Mouse (Mus musculus) spleen, adult 12 weeks (tissue): ENCODE results near the gene Kif21a.

Experiments used
- DNase-seq: peaks from one replicate; pipeline ENCODE4 v3.0.0; 2022; ENCODE audit warnings: low spot score

The Kif21a gene

DNA sequence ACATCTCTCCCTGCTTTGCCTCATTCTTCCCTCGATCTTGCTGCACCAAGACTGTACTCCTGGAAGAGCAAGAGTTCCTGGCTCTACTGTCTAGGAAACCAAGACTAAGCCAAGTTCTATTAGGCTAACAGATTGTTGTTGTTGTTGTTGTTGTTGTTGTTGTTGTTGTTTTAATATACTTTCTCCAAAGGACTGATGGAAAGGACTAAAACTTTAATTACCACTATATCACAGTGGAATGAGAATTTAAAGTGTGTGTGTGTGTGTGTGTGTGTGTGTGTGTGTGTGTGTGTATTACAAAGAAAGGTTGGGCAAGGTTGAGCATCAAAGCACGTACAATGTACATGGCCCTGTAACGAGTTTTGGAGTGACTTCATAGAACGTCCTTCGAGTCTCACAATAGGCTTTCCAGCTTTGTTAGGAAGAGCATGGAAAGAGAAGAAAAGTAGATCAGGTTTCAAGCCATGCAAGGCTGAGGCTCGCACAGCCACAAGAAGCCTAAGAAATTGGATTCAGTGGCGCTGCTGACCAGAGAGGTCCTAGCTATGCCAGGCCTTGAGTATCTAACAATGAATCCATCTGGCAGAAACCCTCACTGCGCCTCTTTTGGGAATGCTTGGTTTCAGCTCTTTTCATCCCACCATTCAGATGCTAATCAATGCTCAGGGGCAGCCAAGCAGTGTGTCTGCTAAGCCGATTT is 31.4 kb downstream of the Kif21a start:
- DNase-seq: no peak

DNA sequence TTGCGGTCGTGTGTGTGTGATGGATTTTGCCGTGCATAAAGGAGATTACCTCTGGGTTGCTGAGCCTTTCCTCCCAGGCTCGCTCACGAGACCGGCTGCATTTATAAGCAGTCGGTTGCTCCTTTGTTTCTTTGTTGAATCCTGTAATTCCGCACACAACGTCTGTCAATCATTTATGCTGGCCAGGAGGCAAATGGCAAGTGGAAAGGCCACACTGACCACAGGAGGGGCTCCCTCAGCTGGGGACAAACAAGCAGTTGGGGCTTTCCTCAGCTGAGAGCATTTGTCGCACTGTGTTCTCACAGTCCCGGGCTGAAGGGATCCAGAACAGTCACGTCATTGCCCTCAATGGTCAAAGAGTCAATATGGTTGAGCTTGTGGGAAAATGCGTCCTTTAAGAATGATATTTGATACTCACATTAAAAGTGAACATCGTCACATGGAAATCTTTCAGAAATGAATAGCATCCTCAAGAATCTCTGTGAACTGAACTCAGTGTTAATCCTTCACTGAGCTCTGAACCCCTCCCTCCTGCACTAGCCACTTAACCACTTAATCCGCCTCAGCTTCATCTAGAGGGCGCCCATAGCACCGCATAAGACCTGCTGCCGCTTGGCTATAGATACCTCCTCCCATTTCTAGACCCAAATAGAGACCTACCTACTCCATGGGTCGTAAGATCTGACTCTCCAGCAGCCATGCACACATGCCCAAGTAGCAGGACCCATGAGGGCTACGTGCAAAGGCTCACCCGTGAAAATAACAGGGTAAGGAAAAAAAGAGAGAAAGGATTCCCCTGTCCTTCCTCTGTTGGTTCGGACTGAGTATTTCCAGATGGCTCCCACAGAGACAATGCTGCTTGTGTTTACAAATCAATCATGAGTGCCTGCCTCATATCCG is 32.2 kb downstream of the Kif21a start:
- DNase-seq: no peak

DNA sequence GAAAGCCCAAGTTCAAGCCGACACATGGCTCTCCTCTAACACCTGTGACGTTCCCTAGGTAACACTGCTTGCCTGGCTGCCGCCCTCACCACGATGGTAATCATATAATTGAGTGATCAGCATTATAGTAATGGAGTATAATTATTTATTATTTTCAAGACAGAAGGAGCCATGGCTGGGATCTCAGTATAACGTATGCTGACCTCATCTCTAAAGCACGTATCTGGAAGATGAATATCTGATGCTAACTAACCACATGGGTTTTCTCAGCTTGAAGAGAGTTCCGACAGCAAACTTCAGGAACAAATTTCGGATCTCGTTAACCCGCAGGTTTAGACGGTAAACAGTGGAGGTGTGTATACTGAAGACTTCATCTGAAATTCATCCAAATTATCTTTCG is 33.4 kb downstream of the Kif21a start:
- no peak for DNase-seq

DNA sequence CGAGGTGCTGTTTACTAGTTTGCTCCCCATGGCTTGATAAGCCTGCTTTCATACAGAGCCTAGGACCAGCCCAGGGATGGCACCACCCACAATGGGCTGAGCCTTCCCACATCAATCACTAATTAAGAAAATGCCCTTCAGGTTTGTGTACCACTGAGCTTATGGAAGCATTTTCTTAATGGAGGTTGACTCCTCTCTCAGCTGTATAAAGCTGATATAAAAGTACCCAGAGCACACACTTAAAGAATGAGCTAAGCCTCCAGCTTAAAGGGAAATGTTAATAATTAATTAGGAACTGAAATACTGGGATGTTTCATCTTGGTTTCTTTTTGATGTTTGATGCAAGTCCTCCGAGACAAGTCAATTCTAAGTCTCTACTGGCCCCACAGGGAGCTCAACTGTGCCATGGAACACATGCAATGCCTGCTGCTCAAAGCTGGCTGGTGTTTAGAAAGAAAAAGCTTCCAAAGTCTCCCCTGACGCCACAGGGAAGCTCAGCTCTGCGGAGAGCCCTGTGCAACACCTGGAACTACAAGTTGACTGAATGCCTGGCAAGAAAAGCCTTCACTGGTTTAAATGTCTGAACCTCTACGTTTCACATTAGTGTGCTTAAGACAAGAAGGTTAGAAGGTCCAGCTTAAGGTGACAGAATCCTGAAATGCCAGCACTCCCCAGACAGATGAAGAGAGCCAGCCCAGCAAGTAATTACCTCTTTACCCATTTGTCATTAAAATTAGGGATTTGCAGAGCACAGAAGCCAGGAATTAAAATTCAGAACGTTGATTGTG is 36.8 kb downstream of the Kif21a start:
- no peak for DNase-seq

DNA sequence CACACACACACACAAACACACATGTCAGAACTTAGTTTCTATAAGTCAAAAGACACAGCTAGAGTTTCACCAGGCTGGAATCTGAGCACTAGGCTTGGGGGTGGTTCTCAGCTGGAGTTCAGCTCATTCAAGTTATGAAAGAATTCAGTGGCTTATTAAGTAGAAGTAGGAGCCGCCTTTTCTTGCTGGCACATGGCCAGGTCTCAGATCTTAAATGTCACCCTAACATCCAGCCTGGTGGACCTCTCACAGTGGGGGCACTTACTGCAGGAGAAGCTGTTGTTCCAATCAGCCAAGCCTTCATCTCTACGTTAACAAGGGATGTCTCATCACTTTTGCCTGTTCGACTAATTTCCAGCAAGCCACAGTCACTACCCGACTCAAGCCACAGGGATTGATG is 39.5 kb downstream of the Kif21a start:
- DNase-seq: no peak

DNA sequence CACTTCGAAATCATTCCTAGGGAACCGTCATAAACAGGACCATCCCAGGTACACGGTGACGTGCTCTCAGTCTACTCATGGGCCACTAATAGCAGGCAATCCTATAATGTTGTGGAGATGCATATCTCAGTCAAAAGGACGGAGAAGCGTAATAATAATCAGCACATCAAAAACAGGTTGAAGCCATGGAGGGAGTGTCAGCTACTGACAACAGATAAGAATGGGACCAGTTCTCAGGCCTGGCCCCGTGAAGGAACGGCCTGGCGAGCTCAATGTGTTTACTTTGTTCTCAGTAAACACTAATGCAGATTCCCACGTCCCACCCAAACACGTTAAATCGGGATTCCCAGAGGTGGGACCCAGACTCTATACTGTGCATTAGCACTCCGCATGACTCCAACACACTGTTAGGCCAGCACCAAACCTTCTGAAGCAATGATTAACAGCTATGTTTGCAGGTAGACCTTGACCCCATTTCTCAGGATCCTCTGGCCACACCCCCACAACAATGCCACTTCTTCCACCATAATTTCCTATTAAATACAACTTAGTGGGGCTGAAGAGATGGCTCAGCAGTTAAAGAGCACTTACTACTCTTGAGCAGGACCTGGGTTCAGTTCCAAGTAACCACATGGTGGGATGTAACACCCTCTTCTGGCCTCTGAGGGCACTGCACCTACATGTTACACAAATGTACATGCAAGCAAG is 42.5 kb downstream of the Kif21a start:
- DNase-seq: no peak

DNA sequence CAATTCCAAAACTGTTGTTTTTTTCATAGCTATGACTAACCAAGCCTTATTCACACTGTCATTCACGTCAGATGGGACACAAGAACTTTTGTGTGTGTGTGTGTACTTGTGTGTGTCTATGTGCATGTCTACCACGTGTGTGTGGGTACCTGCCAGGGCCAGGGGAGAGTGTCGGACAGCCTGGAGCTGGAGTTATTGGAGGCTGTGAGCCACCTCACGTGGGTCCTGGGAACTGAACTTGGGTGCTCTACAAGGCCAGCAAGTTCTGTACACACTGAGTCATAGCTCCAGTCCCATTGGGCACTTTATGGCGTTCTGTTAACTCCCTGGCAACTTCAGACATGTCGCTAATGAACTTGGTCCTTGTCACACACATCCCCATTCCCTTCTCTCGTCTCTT is 45.0 kb downstream of the Kif21a start:
- DNase-seq: no peak

DNA sequence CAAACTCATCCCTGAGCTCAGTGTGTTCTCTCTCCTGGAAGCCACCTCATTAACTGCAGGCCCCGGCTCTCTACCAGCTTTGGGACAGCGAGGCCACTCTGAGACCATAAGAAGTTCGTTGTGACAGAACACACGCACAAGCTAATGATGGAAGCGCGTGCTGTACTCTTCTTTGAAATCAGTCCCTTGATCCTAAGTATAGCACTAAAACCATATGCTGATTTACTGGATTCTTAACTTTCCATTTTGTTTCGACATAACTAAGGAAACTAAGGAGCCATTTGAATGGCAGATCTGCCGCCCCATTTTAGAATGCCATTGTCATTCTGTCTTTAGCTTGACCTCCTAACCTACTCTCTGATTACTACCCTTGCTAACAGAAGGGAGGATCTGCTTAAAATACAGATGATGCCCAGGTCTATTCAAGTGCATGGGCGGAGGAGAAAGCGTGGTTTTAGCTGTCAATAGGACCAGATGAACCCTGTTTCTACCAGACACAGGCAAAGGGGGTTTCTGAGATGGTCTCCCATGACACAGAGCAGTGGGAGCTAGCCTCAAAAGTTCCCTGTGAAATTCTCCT is 48.6 kb downstream of the Kif21a start:
- DNase-seq: no peak

DNA sequence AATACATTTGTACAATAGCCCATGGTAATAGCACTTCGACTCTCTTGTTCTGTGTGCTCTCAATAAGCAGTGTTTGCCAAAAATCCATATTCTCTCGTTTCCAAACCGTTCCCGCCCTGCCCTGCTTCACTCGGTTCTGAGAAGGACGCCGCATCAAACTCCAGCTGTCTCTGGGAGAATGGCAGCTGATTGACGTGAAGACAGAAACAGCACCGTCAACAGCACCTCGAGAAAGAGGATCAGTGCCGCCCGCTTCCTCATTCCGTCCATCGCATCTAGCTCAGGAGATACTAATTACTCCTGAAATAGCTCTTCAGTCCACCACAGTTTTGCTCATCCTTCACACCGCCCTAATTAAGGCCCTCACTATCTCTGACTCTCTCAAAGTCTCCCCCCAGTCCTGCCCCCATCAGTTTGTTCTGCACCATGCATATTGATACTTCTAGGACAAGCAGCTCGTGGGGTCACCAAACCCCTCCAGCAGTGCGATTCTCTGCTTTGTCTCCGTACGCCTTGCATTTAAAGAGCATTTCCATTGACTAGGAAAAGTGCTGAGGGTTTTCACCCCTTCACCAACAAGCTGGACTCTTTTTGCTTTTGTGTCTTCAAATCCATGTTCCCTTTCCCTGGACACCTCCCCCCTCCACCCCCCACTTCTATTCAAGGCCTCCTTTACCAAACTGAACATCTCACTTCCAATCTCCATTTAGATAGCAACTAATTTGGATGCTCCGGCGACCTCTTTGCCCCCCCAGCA is 49.3 kb downstream of the Kif21a start:
- no peak for DNase-seq

DNA sequence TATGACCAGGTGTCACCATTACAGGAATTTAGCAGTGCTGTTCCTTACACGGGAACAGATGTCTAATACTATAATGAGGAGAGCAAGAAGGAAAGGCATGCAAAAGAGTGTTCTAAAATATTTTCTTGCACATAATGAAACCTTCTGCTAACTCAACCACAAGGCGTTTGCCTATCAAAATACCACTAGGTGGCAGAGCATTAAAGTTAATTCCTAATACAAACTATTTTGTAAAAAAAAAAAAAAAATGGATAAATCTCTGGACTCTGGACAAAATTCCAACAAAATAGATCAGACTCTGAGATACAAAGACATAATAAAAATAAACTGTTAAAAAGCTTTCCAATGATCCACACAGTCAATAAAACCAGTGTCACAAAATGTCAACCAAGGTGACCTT is 56.9 kb downstream of the Kif21a start:
- DNase-seq: no peak

DNA sequence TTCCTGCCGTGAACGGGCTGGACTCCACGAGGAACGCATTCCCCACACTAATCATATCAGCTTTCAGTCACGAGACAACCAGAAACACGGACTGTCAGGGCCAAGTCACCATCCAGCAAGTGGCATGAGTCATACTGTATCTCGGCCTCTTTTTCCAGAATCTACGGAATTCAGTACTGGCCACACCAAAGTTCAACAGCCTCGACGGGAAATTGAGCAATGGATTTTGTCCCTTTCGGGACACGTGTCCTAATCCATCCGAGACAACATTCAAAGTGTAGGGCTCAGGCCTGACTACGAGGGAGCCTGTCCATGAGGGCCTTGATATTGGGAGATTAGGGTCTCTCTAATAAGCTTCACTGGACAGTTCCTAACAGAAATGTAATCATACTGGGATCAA is 57.4 kb downstream of the Kif21a start:
- no peak for DNase-seq

DNA sequence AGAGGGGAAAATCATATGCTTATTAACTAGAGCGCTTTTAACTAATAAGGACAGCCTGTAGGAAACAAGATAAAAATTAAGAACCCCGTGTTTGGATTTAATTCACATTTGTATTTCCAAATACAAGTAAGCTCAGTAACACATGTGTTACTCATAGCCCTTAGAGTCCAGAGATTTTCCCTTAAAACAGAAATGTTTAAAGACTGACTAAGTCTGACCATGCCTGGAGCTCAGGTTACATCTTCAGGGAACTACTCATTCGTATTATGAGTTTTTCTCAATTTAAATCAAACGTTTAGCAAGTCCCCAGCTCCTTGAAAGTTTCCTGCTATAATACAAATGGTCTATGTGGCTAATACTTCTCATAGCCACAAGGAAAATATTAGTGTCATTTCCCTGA is 57.9 kb downstream of the Kif21a start:
- no peak for DNase-seq

DNA sequence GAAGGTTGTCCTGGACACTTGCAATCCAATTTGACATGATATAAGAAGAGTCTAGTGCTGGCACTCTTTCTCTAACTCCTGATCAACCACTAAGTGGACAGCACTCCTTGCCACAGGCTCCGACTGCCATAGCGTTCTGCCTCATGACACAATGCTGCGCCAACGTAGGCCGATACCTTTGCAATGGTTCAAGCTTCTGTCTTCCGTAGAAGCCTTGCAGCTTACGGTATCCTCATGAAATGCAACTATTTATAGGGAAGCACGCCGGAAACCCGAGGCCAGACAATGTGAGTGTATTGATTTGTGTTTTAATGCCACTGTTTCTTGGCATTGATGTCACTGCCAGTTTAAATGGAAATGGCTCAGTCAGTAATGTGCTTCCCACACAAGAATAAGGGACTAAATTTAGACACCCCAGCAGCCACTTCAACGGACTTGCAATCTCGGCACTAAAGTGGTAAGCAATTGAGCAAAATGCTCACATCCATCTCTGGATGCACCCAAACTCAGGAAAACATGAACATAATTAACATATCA is 62.0 kb downstream of the Kif21a start:
- no peak for DNase-seq

DNA sequence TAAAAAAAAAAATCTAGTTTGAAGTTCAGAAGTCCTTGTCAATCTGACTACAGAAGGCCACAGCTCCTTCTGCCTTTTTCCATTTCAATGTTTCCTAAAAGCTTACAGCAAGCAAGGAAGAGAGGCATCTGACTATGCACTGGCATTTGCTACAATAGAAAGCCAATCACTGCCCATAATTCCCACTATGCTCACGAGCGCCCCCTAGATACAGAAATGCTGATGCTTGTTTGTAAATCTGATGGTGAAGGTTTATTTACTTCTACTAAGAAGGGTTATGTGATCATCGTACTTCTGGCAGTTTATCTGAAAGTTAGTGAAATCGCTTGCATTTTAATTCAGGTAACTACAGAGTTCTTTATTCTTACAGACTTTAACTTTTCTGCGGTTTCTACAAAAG is 73.8 kb downstream of the Kif21a start:
- DNase-seq: no peak

DNA sequence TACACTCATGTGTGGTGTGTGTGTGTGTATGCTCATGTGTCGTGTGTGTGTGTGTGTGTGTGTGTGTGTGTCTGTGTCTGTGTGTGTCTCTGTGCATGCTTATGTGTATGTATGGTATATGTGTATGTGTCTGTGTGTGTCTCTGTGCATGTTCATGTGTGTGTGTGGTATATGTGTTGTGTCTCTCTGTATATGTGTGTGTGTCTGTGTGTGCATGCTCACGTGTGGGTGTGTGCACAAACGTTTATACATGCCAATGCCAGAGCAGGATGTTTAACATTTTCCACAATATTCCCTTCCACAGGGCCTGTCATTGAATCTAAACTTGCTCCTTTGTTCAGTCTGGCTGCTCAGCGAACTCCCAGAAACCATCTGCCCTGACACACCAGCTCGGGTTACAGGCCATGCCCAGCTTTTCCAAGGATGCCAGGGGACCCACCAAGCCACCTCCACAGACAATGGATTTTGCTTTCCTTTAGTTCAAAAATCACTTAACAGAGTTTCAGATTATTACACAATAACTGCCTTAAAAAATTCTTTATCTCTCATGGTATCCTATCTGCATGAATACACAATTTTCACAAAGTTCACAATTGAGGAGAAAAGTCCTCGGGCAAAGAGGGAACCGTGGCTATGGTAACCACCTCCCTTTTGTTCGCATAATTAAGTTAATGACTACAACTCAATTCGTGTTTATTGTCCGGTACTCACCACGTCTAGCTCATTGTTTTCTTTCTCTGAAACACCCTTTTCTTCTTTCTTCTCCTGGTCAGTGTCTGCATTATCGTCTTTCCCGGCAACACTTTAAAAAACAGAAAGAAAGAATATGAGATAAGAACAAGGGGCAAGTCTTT is 77.6 kb downstream of the Kif21a start:
- no peak for DNase-seq

DNA sequence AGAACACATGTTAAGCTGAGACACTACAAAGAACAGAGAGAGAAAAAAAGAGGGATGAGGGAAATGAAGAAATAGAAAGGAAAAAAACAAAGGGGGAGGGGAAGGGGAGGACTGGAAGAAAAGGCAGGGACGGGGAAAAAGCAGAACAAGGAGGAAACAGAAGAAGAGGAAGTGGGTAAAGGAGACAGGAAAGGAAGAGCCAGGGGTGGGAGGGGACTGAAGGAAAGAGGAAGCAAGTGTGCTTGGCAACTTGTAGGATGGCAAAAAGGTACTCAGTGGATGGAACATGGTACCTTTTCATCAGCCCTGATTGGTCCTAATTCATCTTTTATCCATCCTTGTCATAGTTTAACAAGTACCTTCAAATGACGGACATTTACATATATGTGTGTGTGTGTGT is 86.4 kb downstream of the Kif21a start:
- no peak for DNase-seq

DNA sequence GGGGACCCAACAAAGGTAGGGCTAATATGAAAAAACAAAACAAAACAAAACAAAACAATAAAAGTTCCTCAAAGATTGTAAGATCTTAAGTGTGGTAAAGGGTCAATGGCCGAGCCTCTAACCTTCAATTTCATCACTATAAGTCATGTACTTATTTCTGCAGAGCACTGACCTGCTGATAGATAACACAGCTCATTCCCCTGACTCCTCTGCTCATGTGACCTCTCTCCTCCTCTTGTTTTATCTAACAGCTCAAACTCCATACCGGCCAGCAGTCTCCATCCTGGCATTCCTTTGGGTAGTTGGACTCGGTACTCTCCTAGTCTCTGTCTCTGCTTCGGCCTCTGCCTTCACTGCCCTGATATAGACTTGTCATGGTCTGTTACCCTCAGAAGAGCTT is 87.2 kb downstream of the Kif21a start:
- no peak for DNase-seq

DNA sequence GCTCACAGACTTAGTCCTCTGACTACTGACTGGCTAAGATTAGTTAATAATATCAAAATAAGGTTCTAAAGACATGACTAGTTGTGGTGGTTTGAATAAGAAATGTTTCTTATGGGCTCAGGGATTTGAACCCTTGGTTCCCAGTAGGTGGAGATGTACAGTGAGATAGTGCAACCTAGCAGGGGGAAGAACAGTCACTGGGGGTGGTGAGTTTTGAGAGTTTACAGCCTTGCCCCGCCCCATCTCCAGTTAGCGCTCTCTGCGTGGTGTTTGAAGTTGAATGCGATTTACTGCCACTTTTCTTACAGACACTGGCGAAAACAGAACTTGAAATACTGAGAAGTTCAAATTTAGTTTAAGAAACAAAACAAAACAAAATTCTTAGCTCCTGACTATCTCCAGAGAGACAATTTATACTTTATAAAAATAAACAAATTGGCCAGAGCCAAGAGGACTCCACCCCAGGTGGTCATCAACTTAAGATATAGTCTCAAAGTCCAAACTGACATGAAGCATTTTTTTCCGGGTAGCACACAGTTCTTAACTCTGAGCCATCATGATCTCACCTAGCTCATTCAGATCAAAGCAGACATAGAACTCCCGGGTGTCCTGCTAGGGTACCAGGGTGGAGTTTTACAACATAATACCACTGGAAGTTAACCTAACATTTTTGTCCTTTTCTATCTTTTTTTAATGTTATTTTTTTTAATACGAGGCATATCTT is 88.8 kb downstream of the Kif21a start:
- DNase-seq: no peak

DNA sequence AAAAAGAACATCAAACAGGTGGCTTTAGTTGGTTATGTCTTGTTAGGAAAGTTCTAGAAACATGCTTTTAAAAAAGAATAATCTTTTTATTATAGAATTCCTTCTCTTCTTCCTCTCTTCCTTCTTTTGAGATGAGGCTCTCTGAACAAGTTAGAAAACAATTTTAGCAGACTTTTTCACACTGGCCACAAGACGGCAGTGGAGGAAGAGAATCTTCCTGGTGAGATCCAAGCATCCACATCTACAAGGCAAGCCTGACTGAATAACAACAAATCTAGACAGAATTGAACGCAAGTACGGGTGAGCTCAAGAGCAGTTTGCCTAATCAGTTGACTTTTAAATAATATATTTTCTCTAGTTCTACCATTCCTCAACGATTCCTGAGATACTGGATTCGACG is 98.4 kb downstream of the Kif21a start:
- DNase-seq: no peak
